Mouse (Mus musculus): Measurements from ENCODE around the gene Med4. TPM values are rescaled to one million over a fixed set of nuclear protein-coding genes. Genes with fewer than 3 reads are reported as not detected.
"Not testable (repeated sequence)": the region's sequence is repeated elsewhere in the genome, so short reads cannot be mapped to it uniquely, and the experiment has no call there.

The Med4 gene
- polyA plus RNA-seq, 1 experiment from 2014 or later, result 86.3 TPM

GRCm38 (mm10) chr14:73506283-73506682, 3.5 kb upstream of the Med4 start:
- H3K36me3 ChIP-seq (ENCODE audit: control insufficient read depth, insufficient read depth, low read length), result no peaks in the 10 kb centered on the region

GRCm38 (mm10) chr14:73507200-73507599, 2.6 kb upstream of the Med4 start:
- H3K4me1 ChIP-seq (ENCODE audit: control insufficient read depth, insufficient read depth, low read length), result peaks cover 11% of the 10 kb centered on the region
- no peaks in the 10 kb centered on the region for H3K9me3 ChIP-seq (ENCODE audit: control insufficient read depth, low read depth, low read length)
- H3K4me2 ChIP-seq (replicated peaks; ENCODE audit: low read depth, low read length), result no peak overlapping the region
- 81% methylated on average over 15 of the region's 15 CpGs for WGBS
- no peaks in the 10 kb centered on the region for H3K27me3 ChIP-seq (ENCODE audit: control insufficient read depth, insufficient read depth, low read length)
- H3K27ac ChIP-seq (ENCODE audit: low read length), result no peak overlapping the region
- no peak overlapping the region for H3K9ac ChIP-seq (replicated peaks; ENCODE audit: low read depth, low read length)
- H3K4me3 ChIP-seq (ENCODE audit: low read depth, low read length), result no peak overlapping the region
- no peak for ATAC-seq (ENCODE audit: insufficient number of reproducible peaks, insufficient read depth, low FRiP score, low read depth)
- H3K36me3 ChIP-seq (ENCODE audit: control insufficient read depth, insufficient read depth, low read length), result peaks cover 2% of the 10 kb centered on the region; the same call in 1 of the 2 replicates

More at GRCm38 (mm10) chr14:73506283-73506682, 3.5 kb upstream of the Med4 start:
- no peak overlapping the region for H3K9ac ChIP-seq (replicated peaks; ENCODE audit: low read depth, low read length)
- H3K9me3 ChIP-seq (ENCODE audit: control insufficient read depth, low read depth, low read length), result no peaks in the 10 kb centered on the region
- H3K27ac ChIP-seq (ENCODE audit: low read length), result no peak overlapping the region
- 57% methylated on average over 8 of the region's 8 CpGs for WGBS
- peaks cover 11% of the 10 kb centered on the region for H3K4me1 ChIP-seq (ENCODE audit: control insufficient read depth, insufficient read depth, low read length)
- no peak overlapping the region for H3K4me2 ChIP-seq (replicated peaks; ENCODE audit: low read depth, low read length)
- no peak for ATAC-seq (ENCODE audit: insufficient number of reproducible peaks, insufficient read depth, low FRiP score, low read depth)
- no peaks in the 10 kb centered on the region for H3K27me3 ChIP-seq (ENCODE audit: control insufficient read depth, insufficient read depth, low read length)
- H3K4me3 ChIP-seq (ENCODE audit: low read depth, low read length), result no peak overlapping the region

- Histone ChIP-seq H3K4me3 (ENCODE audit: low read depth, low read length) (no peak overlapping the region), H3K9me3 (ENCODE audit: control insufficient read depth, low read depth, low read length) (no peaks in the 10 kb centered on the region), H3K4me2 (replicated peaks; ENCODE audit: low read depth, low read length) (no peak overlapping the region), H3K36me3 (ENCODE audit: control insufficient read depth, insufficient read depth, low read length) (peaks cover 4% of the 10 kb centered on the region; the same call in 1 of the 2 replicates), H3K27me3 (ENCODE audit: control insufficient read depth, insufficient read depth, low read length) (no peaks in the 10 kb centered on the region), H3K9ac (replicated peaks; ENCODE audit: low read depth, low read length) (no peak overlapping the region), H3K27ac (ENCODE audit: low read length) (no peak overlapping the region), H3K4me1 (ENCODE audit: control insufficient read depth, insufficient read depth, low read length) (peaks cover 9% of the 10 kb centered on the region)
- WGBS, result 50% methylated on average over 11 of the region's 11 CpGs
- no peak for ATAC-seq (ENCODE audit: insufficient number of reproducible peaks, insufficient read depth, low FRiP score, low read depth)
Measured at GRCm38 (mm10) chr14:73507702-73508376, 2.0 kb upstream of the Med4 start.

GRCm38 (mm10) chr14:73508630-73509395, 1.0 kb upstream of the Med4 start:
- H3K4me3 ChIP-seq (ENCODE audit: low read depth, low read length), result no peak overlapping the region
- WGBS, result 93% methylated on average over 6 of the region's 6 CpGs
- ATAC-seq (ENCODE audit: insufficient number of reproducible peaks, insufficient read depth, low FRiP score, low read depth), result no peak
- H3K4me2 ChIP-seq (replicated peaks; ENCODE audit: low read depth, low read length), result no peak overlapping the region
- H3K27me3 ChIP-seq (ENCODE audit: control insufficient read depth, insufficient read depth, low read length), result no peaks in the 10 kb centered on the region
- H3K36me3 ChIP-seq (ENCODE audit: control insufficient read depth, insufficient read depth, low read length), result peaks cover 4% of the 10 kb centered on the region; the same call in 1 of the 2 replicates
- H3K9ac ChIP-seq (replicated peaks; ENCODE audit: low read depth, low read length), result no peak overlapping the region
- peaks cover 9% of the 10 kb centered on the region for H3K4me1 ChIP-seq (ENCODE audit: control insufficient read depth, insufficient read depth, low read length)
- H3K27ac ChIP-seq (ENCODE audit: low read length), result no peak overlapping the region
- no peaks in the 10 kb centered on the region for H3K9me3 ChIP-seq (ENCODE audit: control insufficient read depth, low read depth, low read length)

- H3K9ac ChIP-seq (replicated peaks; ENCODE audit: low read depth, low read length), result no peak overlapping the region
- WGBS, result 77% methylated on average over 3 of the region's 3 CpGs
- H3K27ac ChIP-seq (ENCODE audit: low read length), result no peak overlapping the region
- peak overlapping the region; percentile 33 for H3K4me2 ChIP-seq (replicated peaks; ENCODE audit: low read depth, low read length)
- H3K27me3 ChIP-seq (ENCODE audit: control insufficient read depth, insufficient read depth, low read length), result no peaks in the 10 kb centered on the region
- no peak for ATAC-seq (ENCODE audit: insufficient number of reproducible peaks, insufficient read depth, low FRiP score, low read depth)
- H3K36me3 ChIP-seq (ENCODE audit: control insufficient read depth, insufficient read depth, low read length), result no peaks in the 10 kb centered on the region
- peak overlapping the region; percentile 10; the same call in 1 of the 2 replicates for H3K4me3 ChIP-seq (ENCODE audit: low read depth, low read length)
- H3K9me3 ChIP-seq (ENCODE audit: control insufficient read depth, low read depth, low read length), result no peaks in the 10 kb centered on the region
- H3K4me1 ChIP-seq (ENCODE audit: control insufficient read depth, insufficient read depth, low read length), result no peaks in the 10 kb centered on the region
Measured at GRCm38 (mm10) chr14:73524136-73524535, 14.3 kb downstream of the Med4 start.

- peak within 1 kb of the TSS; percentile 87 for H3K27ac ChIP-seq (ENCODE audit: low read length)
- under 1% methylated on average over 34 of the region's 41 CpGs for WGBS
- peak within 1 kb of the TSS; percentile 33 for H3K4me2 ChIP-seq (replicated peaks; ENCODE audit: low read depth, low read length)
Measured at GRCm38 (mm10) chr14:73524766-73525448, 15.1 kb downstream of the Med4 start, which contains the start of gene Sucla2. TSS of gene Sucla2 (plus strand) at chr14:73525319.

GRCm38 (mm10) chr14:73528661-73529060, 18.8 kb downstream of the Med4 start:
- H3K9me3 ChIP-seq (ENCODE audit: control insufficient read depth, low read depth, low read length); H3K4me1 ChIP-seq (ENCODE audit: control insufficient read depth, insufficient read depth, low read length); H3K27me3 ChIP-seq (ENCODE audit: control insufficient read depth, insufficient read depth, low read length); H3K27ac ChIP-seq (ENCODE audit: low read length); ATAC-seq (ENCODE audit: insufficient number of reproducible peaks, insufficient read depth, low FRiP score, low read depth); H3K4me2 ChIP-seq (replicated peaks; ENCODE audit: low read depth, low read length); H3K36me3 ChIP-seq (ENCODE audit: control insufficient read depth, insufficient read depth, low read length); H3K4me3 ChIP-seq (ENCODE audit: low read depth, low read length); H3K9ac ChIP-seq (replicated peaks; ENCODE audit: low read depth, low read length): not testable (repeated sequence)
- 84% methylated on average over 3 of the region's 3 CpGs for WGBS

More at GRCm38 (mm10) chr14:73524766-73525448, 15.1 kb downstream of the Med4 start, which contains the start of gene Sucla2:
- Histone ChIP-seq H3K9ac (replicated peaks; ENCODE audit: low read depth, low read length) (0 out of 2 replicates have a peak within 1 kb of the TSS, but pooled peaks have one; percentile 15), H3K4me1 (ENCODE audit: control insufficient read depth, insufficient read depth, low read length) (no peaks in the 10 kb centered on the region), H3K9me3 (ENCODE audit: control insufficient read depth, low read depth, low read length) (no peaks in the 10 kb centered on the region), H3K27me3 (ENCODE audit: control insufficient read depth, insufficient read depth, low read length) (no peaks in the 10 kb centered on the region), H3K4me3 (ENCODE audit: low read depth, low read length) (peak within 1 kb of the TSS; percentile 41), H3K36me3 (ENCODE audit: control insufficient read depth, insufficient read depth, low read length) (no peaks in the 10 kb centered on the region)
- ATAC-seq (ENCODE audit: insufficient number of reproducible peaks, insufficient read depth, low FRiP score, low read depth), result peak; percentile 99

- no peak overlapping the region for H3K4me2 ChIP-seq (replicated peaks; ENCODE audit: low read depth, low read length)
- no peaks in the 10 kb centered on the region for H3K27me3 ChIP-seq (ENCODE audit: control insufficient read depth, insufficient read depth, low read length)
- no peak overlapping the region for H3K4me3 ChIP-seq (ENCODE audit: low read depth, low read length)
- no peak for ATAC-seq (ENCODE audit: insufficient number of reproducible peaks, insufficient read depth, low FRiP score, low read depth)
- no peak overlapping the region for H3K27ac ChIP-seq (ENCODE audit: low read length)
- no peak overlapping the region for H3K9ac ChIP-seq (replicated peaks; ENCODE audit: low read depth, low read length)
- 64% methylated on average over 6 of the region's 6 CpGs for WGBS
- no peaks in the 10 kb centered on the region for H3K9me3 ChIP-seq (ENCODE audit: control insufficient read depth, low read depth, low read length)
- no peaks in the 10 kb centered on the region for H3K4me1 ChIP-seq (ENCODE audit: control insufficient read depth, insufficient read depth, low read length)
- H3K36me3 ChIP-seq (ENCODE audit: control insufficient read depth, insufficient read depth, low read length), result no peaks in the 10 kb centered on the region
Measured at GRCm38 (mm10) chr14:73533755-73534465, 24.1 kb downstream of the Med4 start.
